In genomic region chr15:77788356-77788755, GRCm38 (mm10) we compare ENCODE assay signal across 30 mouse cellular contexts. TPM values are rescaled to one million over a fixed set of nuclear protein-coding genes. Genes with fewer than 3 reads are reported as not detected.
DNase-seq lines count a peak whose midpoint lies in the region; ATAC-seq and TF ChIP-seq lines count a peak whose summit lies in the region.
"Had no signal": no experiment of that assay in that cellular context is flagged by ENCODE, and none has a peak within 500 bp of the region (broad histone marks: within the 10 kb centered on the region; RNA-seq: fewer than 3 reads in every experiment).

No protein-coding gene starts in this region.

- H3K27ac ChIP-seq in layer of hippocampus, adult 2 months, result peak overlapping the region; percentile 65
- H3K27ac ChIP-seq: embryonic facial prominence, embryonic 13.5 days; forebrain, embryonic 15.5 days; heart, adult 2 months; hindbrain, embryonic 12.5 days; kidney, postnatal 0 days; liver, embryonic 13.5 days; midbrain, embryonic 13.5 days had no signal

- H3K4me3 ChIP-seq in layer of hippocampus, adult 2 months, result no peak overlapping the region
- H3K4me3 ChIP-seq: embryonic facial prominence, embryonic 13.5 days; forebrain, embryonic 15.5 days; heart, adult 2 months; hindbrain, embryonic 12.5 days; liver, embryonic 13.5 days; megakaryocyte, embryonic 14.5 days; midbrain, embryonic 13.5 days had no signal

- TF ChIP-seq CTCF in layer of hippocampus, adult 2 months (conservative IDR thresholded peaks at IDR 0.05), result no peak
- TF ChIP-seq CTCF in brain, embryonic 14.5 days (IDR thresholded peaks at IDR 0.05; ENCODE audit: borderline replicate concordance, extremely low read depth, insufficient read depth, insufficient read length), result no peak

- ATAC-seq in erythroblast, adult 5-6 weeks (replicated peaks; ENCODE audit: low FRiP score, poor library complexity, severe bottlenecking), result no peak
- ATAC-seq: forebrain, embryonic 15.5 days; midbrain, embryonic 13.5 days; Patski had no signal

- no peak for TF ChIP-seq POLR2A in brain, embryonic 14.5 days (IDR thresholded peaks at IDR 0.05; ENCODE audit: borderline replicate concordance, extremely low read depth, insufficient read depth, insufficient read length, poor library complexity, severe bottlenecking)

- no peak for DNase-seq in layer of hippocampus, adult 2 months (ENCODE audit: low spot score in 2 of 2)
- no peak for DNase-seq in layer of hippocampus, adult 11-12 months (ENCODE audit: low spot score)
- DNase-seq in brain, embryonic 14.5 days (ENCODE audit: low read depth), result peak; percentile 23
- peak; percentile 69 to 80 for DNase-seq in cerebellum, adult 18-20 months
- DNase-seq in cerebellum, postnatal 14 days, result peak; percentile 79 to 87
- no peak for DNase-seq in thymus, adult 18-20 months
- no peak for DNase-seq in retina, postnatal 1 day
- DNase-seq: adrenal gland, adult 2 months; gastrocnemius, postnatal 25 days; heart, adult 2 months; kidney, adult 18-20 months; liver, embryonic 13.5 days; lung, adult 2 months; right cerebral cortex, postnatal 25 days had no signal

RNA-seq across cellular contexts. Expression of gene Apol8, which starts 31.6 kb away (rescaled TPM):
- total RNA-seq in layer of hippocampus, adult 2 months (2021), result 1 to 10 TPM; 5.7 to 7.4 TPM
- 0.30 and 0.37 TPM in 2 replicates for polyA plus RNA-seq in brain, embryonic 14.5 days (2012; rRNA removed)
- 44.6 and 58.5 TPM in 2 replicates for total RNA-seq in erythroblast, adult 5-6 weeks (2015; ENCODE audit: low replicate concordance)
- total RNA-seq in erythroblast, adult 5-6 weeks (2017; ENCODE audit: low replicate concordance), result 77.3 and 107 TPM in 2 replicates
- total RNA-seq: adrenal gland, adult 2 months; heart, postnatal 25 days had no signal
- polyA plus RNA-seq: adrenal gland, adult 2 months; forebrain, embryonic 15.5 days; G1E; heart, adult 2 months; heart, embryonic 14.5 days; kidney, postnatal 0 days; lung, adult 2 months had no signal

RNA-seq across cellular contexts. Expression of gene Myh9, which starts 53.6 kb away (rescaled TPM):
- 10 to 100 TPM; 88.3 to 96.3 TPM for total RNA-seq in layer of hippocampus, adult 2 months (2021)
- 12.1 and 29.9 TPM in 2 replicates for polyA plus RNA-seq in brain, embryonic 14.5 days (2012; rRNA removed)
- total RNA-seq in erythroblast, adult 5-6 weeks (2015; ENCODE audit: low replicate concordance), result 105 and 110 TPM in 2 replicates
- 158 and 246 TPM in 2 replicates for total RNA-seq in erythroblast, adult 5-6 weeks (2017; ENCODE audit: low replicate concordance)

RNA-seq across cellular contexts. Expression of gene Apol9b, which starts 59.5 kb away (rescaled TPM):
- not detected for total RNA-seq in layer of hippocampus, adult 2 months (2021)
- polyA plus RNA-seq in brain, embryonic 14.5 days (2012; rRNA removed), result 0.06 TPM in 1 of 2 replicates, not detected in the other
- not detected in 2 replicates for total RNA-seq in erythroblast, adult 5-6 weeks (2015; ENCODE audit: low replicate concordance)
- not detected in 2 replicates for total RNA-seq in erythroblast, adult 5-6 weeks (2017; ENCODE audit: low replicate concordance)
- total RNA-seq: CH12.LX; G1E; gastrocnemius, postnatal 25 days; heart, adult 2 months; heart, postnatal 25 days; layer of hippocampus, adult 18-20 months; layer of hippocampus, postnatal 25 days; monocyte, adult 5-6 weeks had no signal
- polyA plus RNA-seq: embryonic facial prominence, embryonic 13.5 days; forebrain, embryonic 15.5 days; G1E; heart, embryonic 14.5 days; hindbrain, embryonic 12.5 days; liver, embryonic 13.5 days; midbrain, embryonic 13.5 days; neural tube, embryonic 11.5 days had no signal

Comparison
In these comparisons a context has a peak if more than half of its experiments do, and no peak if none do; other contexts are left out.
1. DNase-seq: peak in brain, embryonic 14.5 days (single experiment), cerebellum, adult 18-20 months (2 of 2) and cerebellum, postnatal 14 days (2 of 2); none in layer of hippocampus, adult 2 months (0 of 2), layer of hippocampus, adult 11-12 months (single experiment), thymus, adult 18-20 months (0 of 2) and retina, postnatal 1 day (single experiment).
2. RNA of gene Apol8, which starts 31.6 kb away (total RNA-seq): 44.6 to 107 TPM in erythroblast, adult 5-6 weeks; 5.7 to 7.4 TPM in layer of hippocampus, adult 2 months; every median in the first group is over 4 times any median in the second.